Mouse (Mus musculus): ENCODE measurements around the gene Olfr1234.

The Olfr1234 gene

DNA sequence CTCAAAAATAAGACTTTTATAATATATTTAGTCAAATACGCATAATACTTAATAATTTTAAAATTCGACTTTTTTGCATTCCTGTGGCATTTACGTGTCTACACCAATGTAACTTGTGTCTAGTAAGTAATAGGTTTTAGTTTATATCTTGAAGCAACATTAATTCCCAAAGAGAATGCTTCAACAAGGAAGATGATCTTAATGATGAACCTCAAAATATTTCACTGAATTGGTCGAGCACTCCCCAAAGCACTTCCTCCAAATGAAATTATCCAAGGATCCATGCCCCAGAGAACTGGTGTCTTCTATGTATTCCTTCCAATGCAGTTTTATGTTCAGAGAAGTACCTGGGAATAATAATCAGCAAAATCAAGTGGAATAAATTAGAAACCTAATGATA lies at the start of gene Olfr1234:
Gene Olfr1234, minus strand, starts transcription at position 101 of the 400 bp plus-strand sequence.
- DNase-seq (ENCODE audit: low read depth) = no peak

DNA sequence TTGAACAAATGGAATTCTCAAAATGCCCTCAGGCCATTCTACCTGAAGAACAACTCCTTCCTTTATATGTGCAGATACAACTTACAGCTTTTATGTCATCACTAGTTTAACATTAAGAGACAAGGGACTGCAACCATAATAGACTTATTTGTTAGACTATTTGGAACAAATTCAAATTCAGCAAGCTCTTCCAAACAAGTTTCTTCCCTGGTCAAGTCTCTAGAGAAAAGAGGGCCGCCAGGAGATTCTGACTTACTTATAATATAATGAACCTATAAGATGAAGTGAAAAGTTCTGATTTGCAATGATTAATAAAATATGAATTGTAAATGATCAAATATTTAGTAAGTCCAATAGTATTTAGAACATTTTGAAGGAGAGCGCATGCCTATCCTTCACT lies 44.9 kb upstream of the Olfr1234 start, which contains the start of gene Olfr1238:
Gene Olfr1238, minus strand, starts transcription at position 101 of the 400 bp plus-strand sequence.
- DNase-seq (ENCODE audit: low read depth) = no peak

- no peak for DNase-seq (ENCODE audit: low read depth)
These were observed 36.2 kb upstream of the Olfr1234 start for GRCm38 (mm10) chr2:89400882-89401281.

- DNase-seq (ENCODE audit: low read depth) = no peak
These were observed 22.4 kb downstream of the Olfr1234 start, which contains the start of gene Olfr1233 for GRCm38 (mm10) chr2:89342298-89342697. Gene Olfr1233 (minus strand): TSS chr2:89342398.

DNA sequence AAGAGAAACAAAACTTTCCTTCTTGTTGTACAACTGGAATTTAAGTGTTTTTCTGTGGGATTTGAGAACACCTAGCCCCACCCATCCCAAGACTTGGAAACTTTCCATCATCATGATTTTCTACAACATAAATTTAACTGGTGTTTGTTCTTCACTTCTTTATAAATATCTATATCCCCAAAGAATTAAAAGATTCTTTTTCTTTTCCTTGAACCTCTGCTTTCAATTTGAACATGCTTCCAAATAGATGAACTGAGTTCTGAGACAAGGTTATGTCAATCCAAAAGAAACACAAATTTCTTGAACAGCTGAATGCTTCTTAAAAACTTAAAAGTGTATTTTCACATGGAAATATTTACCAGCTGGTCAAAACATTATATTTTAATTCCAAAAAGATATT lies 35.1 kb downstream of the Olfr1234 start, which contains the start of gene Olfr1232:
Gene Olfr1232, minus strand, starts transcription at position 101 of the 400 bp plus-strand sequence.
- no peak for DNase-seq (ENCODE audit: low read depth)
